Mouse (Mus musculus): Measurements from ENCODE around the gene Slc6a12. TPM values are rescaled to one million over a fixed set of nuclear protein-coding genes. Genes with fewer than 3 reads are reported as not detected.

Slc6a12 gene
- polyA plus RNA-seq, 1 experiment: 1.9 TPM

DNA sequence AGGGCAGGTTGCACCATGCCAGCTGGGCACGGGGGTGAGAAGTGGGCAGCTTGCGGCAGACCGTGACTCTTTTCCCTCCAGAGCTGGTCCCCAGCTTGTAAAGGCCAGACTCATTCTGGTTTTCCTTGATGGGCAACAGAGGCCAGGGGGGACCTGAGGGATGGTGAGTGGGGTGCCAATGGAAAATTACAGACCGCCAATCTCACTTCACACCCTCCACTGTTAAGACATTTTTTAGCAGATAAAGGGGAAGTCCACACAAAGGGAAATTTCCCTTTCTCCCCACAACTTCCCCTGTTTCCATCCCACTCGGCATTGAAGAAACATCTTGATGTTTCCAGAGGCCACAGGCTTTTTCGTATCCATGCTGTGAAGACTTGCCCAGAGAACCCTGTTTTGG is 1.2 kb upstream of the Slc6a12 start:
- 0 out of 2 replicates have a peak, but pooled peaks cover 3% of the 10 kb centered on the region for H3K4me1 ChIP-seq (ENCODE audit: control insufficient read depth, insufficient read depth, insufficient read length)
- TF ChIP-seq POLR2A (IDR thresholded peaks at IDR 0.05; ENCODE audit: low read depth, low read length) (no peak), CTCF (IDR thresholded peaks at IDR 0.05; ENCODE audit: extremely low read depth, insufficient read depth, insufficient read length, insufficient replicate concordance) (no peak)
- no peaks in the 10 kb centered on the region for H3K27me3 ChIP-seq (ENCODE audit: control insufficient read depth, insufficient read depth, low read length)
- H3K27ac ChIP-seq (ENCODE audit: insufficient read depth, low read length): no peak overlapping the region
- 10% methylated on average over 6 of the region's 6 CpGs for WGBS
- no peak for DNase-seq (ENCODE audit: low read depth in 1 of 2, low spot score in 2 of 2)
- H3K4me3 ChIP-seq (ENCODE audit: extremely low read depth, insufficient read depth, insufficient read length): no peak overlapping the region
- no peaks in the 10 kb centered on the region for H3K36me3 ChIP-seq (ENCODE audit: control insufficient read depth, insufficient read depth, low read length)

DNA sequence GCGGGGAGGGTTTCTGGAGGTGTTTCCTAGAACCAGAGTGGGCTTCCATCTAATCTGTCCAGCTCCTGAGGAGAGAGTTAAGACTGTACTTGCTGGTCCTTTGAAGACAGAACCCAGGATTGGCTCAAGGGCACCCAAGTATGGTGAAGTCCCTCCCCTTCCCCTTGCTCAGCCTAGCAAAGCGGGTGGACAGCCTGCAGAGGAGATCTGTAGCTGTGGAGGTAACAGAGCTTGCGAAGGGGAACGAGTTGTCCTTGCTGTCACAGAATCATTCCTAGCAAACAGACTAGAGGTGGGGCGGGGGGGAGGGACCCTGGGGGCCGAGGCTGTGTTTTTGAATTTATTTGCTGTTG is 871 bp downstream of the Slc6a12 start:
- TF ChIP-seq POLR2A (IDR thresholded peaks at IDR 0.05; ENCODE audit: low read depth, low read length) (no peak), CTCF (IDR thresholded peaks at IDR 0.05; ENCODE audit: extremely low read depth, insufficient read depth, insufficient read length, insufficient replicate concordance) (no peak)
- 73% methylated on average over 6 of the region's 6 CpGs for WGBS
- H3K27ac ChIP-seq (ENCODE audit: insufficient read depth, low read length): no peak overlapping the region
- no peak for DNase-seq (ENCODE audit: low read depth in 1 of 2, low spot score in 2 of 2)
- no peaks in the 10 kb centered on the region for H3K27me3 ChIP-seq (ENCODE audit: control insufficient read depth, insufficient read depth, low read length)
- H3K36me3 ChIP-seq (ENCODE audit: control insufficient read depth, insufficient read depth, low read length): no peaks in the 10 kb centered on the region
- H3K4me3 ChIP-seq (ENCODE audit: extremely low read depth, insufficient read depth, insufficient read length): no peak overlapping the region
- 0 out of 2 replicates have a peak, but pooled peaks cover 3% of the 10 kb centered on the region for H3K4me1 ChIP-seq (ENCODE audit: control insufficient read depth, insufficient read depth, insufficient read length)

DNA sequence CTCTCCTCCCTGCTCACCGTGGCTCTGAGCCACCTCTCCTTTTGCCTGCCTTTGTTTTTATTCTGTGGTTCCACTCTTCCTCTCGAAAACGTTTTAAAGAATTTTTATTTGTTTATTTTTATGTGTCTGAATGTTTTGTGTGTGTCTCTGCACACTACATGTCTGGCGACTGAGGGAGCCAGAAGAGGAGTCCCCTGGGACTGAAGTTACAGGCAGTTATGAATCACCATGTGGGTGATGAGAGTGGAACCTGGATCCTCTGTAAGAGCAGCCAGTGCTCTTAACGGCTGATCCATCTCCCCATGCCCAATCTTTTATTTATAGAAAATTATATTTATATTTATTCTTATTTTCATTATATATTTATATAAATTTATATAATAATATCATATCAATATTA is 1.5 kb downstream of the Slc6a12 start:
- TF ChIP-seq POLR2A (IDR thresholded peaks at IDR 0.05; ENCODE audit: low read depth, low read length) (no peak), CTCF (IDR thresholded peaks at IDR 0.05; ENCODE audit: extremely low read depth, insufficient read depth, insufficient read length, insufficient replicate concordance) (no peak)
- no peak overlapping the region for H3K27ac ChIP-seq (ENCODE audit: insufficient read depth, low read length)
- 0 out of 2 replicates have a peak, but pooled peaks cover 3% of the 10 kb centered on the region for H3K4me1 ChIP-seq (ENCODE audit: control insufficient read depth, insufficient read depth, insufficient read length)
- DNase-seq (ENCODE audit: low read depth in 1 of 2, low spot score in 2 of 2): no peak
- 57% methylated on average over 5 of the region's 5 CpGs for WGBS
- no peaks in the 10 kb centered on the region for H3K27me3 ChIP-seq (ENCODE audit: control insufficient read depth, insufficient read depth, low read length)
- H3K4me3 ChIP-seq (ENCODE audit: extremely low read depth, insufficient read depth, insufficient read length): no peak overlapping the region
- no peaks in the 10 kb centered on the region for H3K36me3 ChIP-seq (ENCODE audit: control insufficient read depth, insufficient read depth, low read length)

DNA sequence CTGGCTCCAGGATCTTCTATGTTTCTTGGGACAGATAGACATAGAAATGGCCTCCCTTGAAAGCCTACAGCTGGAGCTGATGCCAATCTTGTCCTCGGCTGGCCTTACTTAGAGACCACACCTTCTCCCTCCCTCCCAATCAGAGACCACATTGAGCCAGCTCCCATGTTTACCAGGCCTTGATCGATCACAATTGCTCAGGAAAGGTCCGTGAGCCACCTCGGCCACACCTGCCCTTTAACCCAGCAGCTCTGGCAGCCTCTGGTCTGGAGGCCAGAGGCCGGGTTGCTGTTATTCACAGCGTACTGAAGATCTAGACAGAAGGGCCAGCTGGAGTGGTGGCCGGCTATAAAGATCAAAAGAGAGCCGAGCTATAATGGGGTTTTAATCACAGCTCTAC is 3.6 kb downstream of the Slc6a12 start:
- no peak overlapping the region for H3K27ac ChIP-seq (ENCODE audit: insufficient read depth, low read length)
- H3K4me1 ChIP-seq (ENCODE audit: control insufficient read depth, insufficient read depth, insufficient read length): 0 out of 2 replicates have a peak, but pooled peaks cover 2% of the 10 kb centered on the region
- no peak overlapping the region for H3K4me3 ChIP-seq (ENCODE audit: extremely low read depth, insufficient read depth, insufficient read length)
- TF ChIP-seq POLR2A (IDR thresholded peaks at IDR 0.05; ENCODE audit: low read depth, low read length) (no peak), CTCF (IDR thresholded peaks at IDR 0.05; ENCODE audit: extremely low read depth, insufficient read depth, insufficient read length, insufficient replicate concordance) (no peak)
- WGBS: 87% methylated on average over 8 of the region's 8 CpGs
- no peaks in the 10 kb centered on the region for H3K36me3 ChIP-seq (ENCODE audit: control insufficient read depth, insufficient read depth, low read length)
- no peaks in the 10 kb centered on the region for H3K27me3 ChIP-seq (ENCODE audit: control insufficient read depth, insufficient read depth, low read length)
- no peak for DNase-seq (ENCODE audit: low read depth in 1 of 2, low spot score in 2 of 2)

DNA sequence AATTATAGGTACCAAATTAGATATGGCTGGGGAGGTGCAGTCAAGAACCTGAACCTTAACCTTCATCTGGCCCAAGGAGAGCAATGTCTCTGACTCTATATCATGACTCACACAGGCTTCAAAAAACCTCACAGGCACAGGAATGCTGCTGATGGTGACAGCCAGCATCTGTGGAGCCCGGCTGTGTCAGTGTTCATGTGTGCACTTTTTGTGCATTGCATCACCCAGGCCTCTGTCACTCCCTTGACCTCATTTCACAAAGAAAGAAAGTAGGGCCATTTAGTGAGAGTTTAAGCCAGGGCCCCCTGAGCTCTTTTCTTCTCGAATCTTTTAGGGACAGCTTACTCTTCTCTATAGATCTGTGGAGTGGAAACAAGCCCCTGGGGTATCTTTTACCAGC is 9.4 kb downstream of the Slc6a12 start:
- TF ChIP-seq CTCF (IDR thresholded peaks at IDR 0.05; ENCODE audit: extremely low read depth, insufficient read depth, insufficient read length, insufficient replicate concordance) (no peak), POLR2A (IDR thresholded peaks at IDR 0.05; ENCODE audit: low read depth, low read length) (no peak)
- no peak for DNase-seq (ENCODE audit: low read depth in 1 of 2, low spot score in 2 of 2)
- Histone ChIP-seq H3K4me1 (ENCODE audit: control insufficient read depth, insufficient read depth, insufficient read length) (no peaks in the 10 kb centered on the region), H3K36me3 (ENCODE audit: control insufficient read depth, insufficient read depth, low read length) (no peaks in the 10 kb centered on the region), H3K27me3 (ENCODE audit: control insufficient read depth, insufficient read depth, low read length) (no peaks in the 10 kb centered on the region), H3K4me3 (ENCODE audit: extremely low read depth, insufficient read depth, insufficient read length) (no peak overlapping the region), H3K27ac (ENCODE audit: insufficient read depth, low read length) (no peak overlapping the region)
- WGBS: 59% methylated on average over 2 of the region's 2 CpGs

DNA sequence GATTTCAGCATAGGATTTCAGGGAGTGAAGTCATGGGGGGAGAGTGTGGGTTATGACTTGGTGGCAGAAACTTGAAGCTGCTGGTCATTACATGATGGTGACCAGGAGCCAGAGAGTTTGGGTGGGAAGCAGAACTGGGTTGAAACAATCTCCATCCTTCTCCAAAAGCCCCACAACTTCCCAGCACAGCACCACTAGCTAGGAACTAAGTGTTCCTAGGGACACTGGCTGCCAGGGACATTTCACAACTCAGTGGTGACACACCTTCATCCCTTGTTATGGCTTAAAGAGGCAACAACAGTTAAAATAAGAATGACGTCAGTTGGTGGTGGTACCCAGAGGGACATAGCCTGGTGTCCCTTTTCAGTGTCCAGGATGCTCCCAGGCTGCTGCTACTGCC is 13.2 kb downstream of the Slc6a12 start:
- WGBS: 67% methylated on average over 1 of the region's 1 CpGs
- H3K27me3 ChIP-seq (ENCODE audit: control insufficient read depth, insufficient read depth, low read length): no peaks in the 10 kb centered on the region

DNA sequence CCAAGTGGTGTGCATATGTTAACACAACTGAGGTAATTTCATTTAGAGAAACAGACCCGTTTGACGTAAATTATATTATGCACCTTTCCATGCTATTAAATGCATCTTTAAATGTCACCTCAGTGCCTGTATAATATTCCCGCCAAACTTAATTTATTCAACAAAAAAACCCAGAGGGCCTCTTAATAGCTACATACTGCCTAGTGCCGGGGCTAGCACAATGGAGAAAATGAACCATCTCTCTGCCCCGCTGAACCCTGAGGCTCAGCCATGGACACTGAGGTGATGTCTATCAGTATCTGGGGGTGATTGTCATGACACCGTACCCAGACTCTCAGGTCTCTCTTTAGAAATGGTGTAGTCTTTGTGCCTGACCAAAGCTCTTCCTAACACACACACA is 14.4 kb downstream of the Slc6a12 start:
- TF ChIP-seq CTCF (IDR thresholded peaks at IDR 0.05; ENCODE audit: extremely low read depth, insufficient read depth, insufficient read length, insufficient replicate concordance) (no peak), POLR2A (IDR thresholded peaks at IDR 0.05; ENCODE audit: low read depth, low read length) (no peak)
- Histone ChIP-seq H3K4me1 (ENCODE audit: control insufficient read depth, insufficient read depth, insufficient read length) (no peaks in the 10 kb centered on the region), H3K4me3 (ENCODE audit: extremely low read depth, insufficient read depth, insufficient read length) (no peak overlapping the region), H3K27me3 (ENCODE audit: control insufficient read depth, insufficient read depth, low read length) (no peaks in the 10 kb centered on the region), H3K36me3 (ENCODE audit: control insufficient read depth, insufficient read depth, low read length) (no peaks in the 10 kb centered on the region), H3K27ac (ENCODE audit: insufficient read depth, low read length) (no peak overlapping the region)
- 93% methylated on average over 6 of the region's 6 CpGs for WGBS
- no peak for DNase-seq (ENCODE audit: low read depth in 1 of 2, low spot score in 2 of 2)

More for the DNA sequence above, 13.2 kb downstream of the Slc6a12 start:
- Histone ChIP-seq H3K4me3 (ENCODE audit: extremely low read depth, insufficient read depth, insufficient read length) (no peak overlapping the region), H3K36me3 (ENCODE audit: control insufficient read depth, insufficient read depth, low read length) (no peaks in the 10 kb centered on the region), H3K4me1 (ENCODE audit: control insufficient read depth, insufficient read depth, insufficient read length) (no peaks in the 10 kb centered on the region), H3K27ac (ENCODE audit: insufficient read depth, low read length) (no peak overlapping the region)
- TF ChIP-seq POLR2A (IDR thresholded peaks at IDR 0.05; ENCODE audit: low read depth, low read length) (no peak), CTCF (IDR thresholded peaks at IDR 0.05; ENCODE audit: extremely low read depth, insufficient read depth, insufficient read length, insufficient replicate concordance) (no peak)
- DNase-seq (ENCODE audit: low read depth in 1 of 2, low spot score in 2 of 2): no peak
